Mouse (Mus musculus): Measurements from ENCODE around the gene Apbb2. TPM values are rescaled to one million over a fixed set of nuclear protein-coding genes. Genes with fewer than 3 reads are reported as not detected.

Gene Apbb2
- total and polyA plus RNA-seq, 2 experiments from 2014 or later = 31.8 to 41.0 TPM

- H3K27me3 ChIP-seq (ENCODE audit: control insufficient read depth, insufficient read depth, low read length) = no peaks in the 10 kb centered on the region
- no peak for TF ChIP-seq EP300 (IDR thresholded peaks at IDR 0.05; ENCODE audit: low read depth)
- TF ChIP-seq CTCF (IDR thresholded peaks at IDR 0.05; ENCODE audit: low read depth) = no peak
- H3K36me3 ChIP-seq (replicated peaks; ENCODE audit: control insufficient read depth, insufficient read depth, low read length) = no peaks in the 10 kb centered on the region
- no peak overlapping the region for H3K27ac ChIP-seq (ENCODE audit: low read depth)
- 68% methylated on average over 1 of the region's 1 CpGs for WGBS
- H3K9me3 ChIP-seq (replicated peaks; ENCODE audit: control insufficient read depth, low read length) = no peaks in the 10 kb centered on the region; the same call in 1 of the 2 replicates
- no peak for ATAC-seq (ENCODE audit: insufficient read depth, low read depth)
- no peak overlapping the region for H3K4me2 ChIP-seq (ENCODE audit: low read depth, low read length)
- H3K4me3 ChIP-seq (ENCODE audit: low read depth, low read length) = no peak overlapping the region
- H3K4me1 ChIP-seq (ENCODE audit: control insufficient read depth, insufficient read depth) = peaks cover 16% of the 10 kb centered on the region; the same call in 1 of the 2 replicates
- no peak overlapping the region for H3K9ac ChIP-seq (replicated peaks; ENCODE audit: low read depth, low read length)
- no peak for DNase-seq (ENCODE audit: low spot score)
Observed at GRCm38 (mm10) chr5:66505071-66505470, 113.5 kb downstream of the Apbb2 start.

- no peaks in the 10 kb centered on the region for H3K27me3 ChIP-seq (ENCODE audit: control insufficient read depth, insufficient read depth, low read length)
- H3K27ac ChIP-seq (ENCODE audit: low read depth) = peak overlapping the region; percentile 44
- H3K4me3 ChIP-seq (ENCODE audit: low read depth, low read length) = no peak overlapping the region
- H3K4me2 ChIP-seq (ENCODE audit: low read depth, low read length) = peak overlapping the region; percentile 15
- 12% methylated on average over 6 of the region's 6 CpGs for WGBS
- TF ChIP-seq CTCF (IDR thresholded peaks at IDR 0.05; ENCODE audit: low read depth) (no peak), EP300 (IDR thresholded peaks at IDR 0.05; ENCODE audit: low read depth) (no peak)
- peak; percentile 30 for DNase-seq (ENCODE audit: low spot score)
- H3K9me3 ChIP-seq (replicated peaks; ENCODE audit: control insufficient read depth, low read length) = no peaks in the 10 kb centered on the region; the same call in 1 of the 2 replicates
- peaks cover 16% of the 10 kb centered on the region; the same call in 1 of the 2 replicates for H3K4me1 ChIP-seq (ENCODE audit: control insufficient read depth, insufficient read depth)
- H3K9ac ChIP-seq (replicated peaks; ENCODE audit: low read depth, low read length) = no peak overlapping the region
- no peaks in the 10 kb centered on the region for H3K36me3 ChIP-seq (replicated peaks; ENCODE audit: control insufficient read depth, insufficient read depth, low read length)
- 0 out of 2 replicates have a peak, but pooled peaks have one; percentile 10 for ATAC-seq (ENCODE audit: insufficient read depth, low read depth)
Observed at GRCm38 (mm10) chr5:66504434-66504747, 114.2 kb downstream of the Apbb2 start.

GRCm38 (mm10) chr5:66503557-66504433 is 114.8 kb downstream of the Apbb2 start:
- ATAC-seq (ENCODE audit: insufficient read depth, low read depth) (peak; percentile 83), DNase-seq (ENCODE audit: low spot score) (peak; percentile 69)
- H3K27me3 ChIP-seq (ENCODE audit: control insufficient read depth, insufficient read depth, low read length) = no peaks in the 10 kb centered on the region
- H3K4me1 ChIP-seq (ENCODE audit: control insufficient read depth, insufficient read depth) = peaks cover 16% of the 10 kb centered on the region; the same call in 1 of the 2 replicates
- H3K4me2 ChIP-seq (ENCODE audit: low read depth, low read length) = peak overlapping the region; percentile 15
- TF ChIP-seq EP300 (IDR thresholded peaks at IDR 0.05; ENCODE audit: low read depth) = no peak
- no peak for TF ChIP-seq CTCF (IDR thresholded peaks at IDR 0.05; ENCODE audit: low read depth)
- H3K4me3 ChIP-seq (ENCODE audit: low read depth, low read length) = no peak overlapping the region
- WGBS = 32% methylated on average over 17 of the region's 17 CpGs
- H3K9ac ChIP-seq (replicated peaks; ENCODE audit: low read depth, low read length) = no peak overlapping the region
- no peaks in the 10 kb centered on the region; the same call in 1 of the 2 replicates for H3K9me3 ChIP-seq (replicated peaks; ENCODE audit: control insufficient read depth, low read length)
- H3K27ac ChIP-seq (ENCODE audit: low read depth) = peak overlapping the region; percentile 44
- no peaks in the 10 kb centered on the region for H3K36me3 ChIP-seq (replicated peaks; ENCODE audit: control insufficient read depth, insufficient read depth, low read length)

- Histone ChIP-seq H3K4me2 (ENCODE audit: low read depth, low read length) (no peak overlapping the region), H3K27me3 (ENCODE audit: control insufficient read depth, insufficient read depth, low read length) (no peaks in the 10 kb centered on the region), H3K36me3 (replicated peaks; ENCODE audit: control insufficient read depth, insufficient read depth, low read length) (no peaks in the 10 kb centered on the region), H3K9ac (replicated peaks; ENCODE audit: low read depth, low read length) (no peak overlapping the region), H3K4me3 (ENCODE audit: low read depth, low read length) (no peak overlapping the region), H3K27ac (ENCODE audit: low read depth) (no peak overlapping the region), H3K9me3 (replicated peaks; ENCODE audit: control insufficient read depth, low read length) (no peaks in the 10 kb centered on the region; the same call in 1 of the 2 replicates), H3K4me1 (ENCODE audit: control insufficient read depth, insufficient read depth) (peaks cover 16% of the 10 kb centered on the region; the same call in 1 of the 2 replicates)
- no peak for DNase-seq (ENCODE audit: low spot score)
- 79% methylated on average over 1 of the region's 1 CpGs for WGBS
- ATAC-seq (ENCODE audit: insufficient read depth, low read depth) = no peak
- TF ChIP-seq CTCF (IDR thresholded peaks at IDR 0.05; ENCODE audit: low read depth) (no peak), EP300 (IDR thresholded peaks at IDR 0.05; ENCODE audit: low read depth) (no peak)
Observed at GRCm38 (mm10) chr5:66503033-66503432, 115.6 kb downstream of the Apbb2 start.

- TF ChIP-seq EP300 (IDR thresholded peaks at IDR 0.05; ENCODE audit: low read depth) = no peak
- no peak for TF ChIP-seq CTCF (IDR thresholded peaks at IDR 0.05; ENCODE audit: low read depth)
- 93% methylated on average over 7 of the region's 7 CpGs for WGBS
- no peaks in the 10 kb centered on the region for H3K36me3 ChIP-seq (replicated peaks; ENCODE audit: control insufficient read depth, insufficient read depth, low read length)
Observed at GRCm38 (mm10) chr5:66499621-66500020, 119.0 kb downstream of the Apbb2 start.

More at GRCm38 (mm10) chr5:66499621-66500020, 119.0 kb downstream of the Apbb2 start:
- H3K4me1 ChIP-seq (ENCODE audit: control insufficient read depth, insufficient read depth) = peaks cover 23% of the 10 kb centered on the region; the same call in 1 of the 2 replicates
- H3K4me2 ChIP-seq (ENCODE audit: low read depth, low read length) = no peak overlapping the region
- no peak overlapping the region for H3K4me3 ChIP-seq (ENCODE audit: low read depth, low read length)
- ATAC-seq (ENCODE audit: insufficient read depth, low read depth) (no peak), DNase-seq (ENCODE audit: low spot score) (no peak)
- H3K27me3 ChIP-seq (ENCODE audit: control insufficient read depth, insufficient read depth, low read length) = no peaks in the 10 kb centered on the region
- H3K9ac ChIP-seq (replicated peaks; ENCODE audit: low read depth, low read length) = no peak overlapping the region
- no peaks in the 10 kb centered on the region; the same call in 1 of the 2 replicates for H3K9me3 ChIP-seq (replicated peaks; ENCODE audit: control insufficient read depth, low read length)
- no peak overlapping the region for H3K27ac ChIP-seq (ENCODE audit: low read depth)

Data from heart, postnatal 0 days (tissue).